Mouse (Mus musculus): ENCODE data around the gene Anks1b. TPM values are rescaled to one million over a fixed set of nuclear protein-coding genes. Genes with fewer than 3 reads are reported as not detected.

Gene Anks1b
- polyA plus RNA-seq, 1 experiment from 2014 or later: 52.2 TPM

DNA sequence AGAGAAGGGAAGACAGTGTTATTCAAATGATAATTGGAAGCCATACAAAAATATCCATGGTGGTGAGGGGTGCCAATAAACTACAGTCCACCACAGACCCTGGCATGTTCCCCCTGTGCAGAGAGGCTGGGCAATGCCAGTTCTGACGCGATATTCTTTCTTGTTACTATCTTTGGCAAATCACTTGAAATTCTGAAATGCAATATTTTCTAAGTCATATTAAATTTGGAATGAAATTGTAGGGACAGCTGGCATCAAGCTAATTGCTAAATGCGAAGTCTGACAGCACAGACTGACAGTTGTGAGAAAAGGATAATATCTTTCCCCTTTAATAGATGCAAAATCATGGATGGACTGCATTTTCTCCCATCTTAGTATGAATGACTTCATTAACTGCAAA, 103.3 kb downstream of the Anks1b start:
- no peak for ATAC-seq (ENCODE audit: low FRiP score)
- no peaks in the 10 kb centered on the region for H3K27me3 ChIP-seq
- no peak overlapping the region for H3K4me3 ChIP-seq
- no peak overlapping the region for H3K4me2 ChIP-seq
- no peaks in the 10 kb centered on the region for H3K9me3 ChIP-seq
- H3K9ac ChIP-seq: no peak overlapping the region
- H3K36me3 ChIP-seq: no peaks in the 10 kb centered on the region
- H3K27ac ChIP-seq: no peak overlapping the region
- WGBS: 90% methylated on average over 3 of the region's 3 CpGs
- no peaks in the 10 kb centered on the region for H3K4me1 ChIP-seq (replicated peaks)

DNA sequence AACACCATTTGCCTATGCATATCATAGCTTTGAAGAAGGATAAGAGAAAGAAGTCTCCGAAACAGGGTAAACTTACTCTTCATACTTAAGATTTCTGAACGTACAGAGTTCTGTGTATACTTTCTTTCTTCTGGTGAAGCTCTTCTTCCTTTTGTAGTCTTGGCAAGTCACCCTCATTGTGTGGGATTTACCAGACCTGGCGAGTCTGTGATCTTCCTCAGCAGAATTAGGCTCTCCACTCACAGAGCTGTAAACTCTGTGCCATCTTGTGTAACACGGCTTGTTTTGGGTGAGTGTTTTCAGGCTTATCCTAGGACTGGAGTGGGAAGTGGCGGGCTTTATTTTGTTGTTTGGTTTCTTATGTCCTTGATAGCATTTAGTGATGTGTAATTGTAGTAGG, 120.9 kb downstream of the Anks1b start:
- H3K9ac ChIP-seq: no peak overlapping the region
- no peak for ATAC-seq (ENCODE audit: low FRiP score)
- 90% methylated on average over 5 of the region's 5 CpGs for WGBS

DNA sequence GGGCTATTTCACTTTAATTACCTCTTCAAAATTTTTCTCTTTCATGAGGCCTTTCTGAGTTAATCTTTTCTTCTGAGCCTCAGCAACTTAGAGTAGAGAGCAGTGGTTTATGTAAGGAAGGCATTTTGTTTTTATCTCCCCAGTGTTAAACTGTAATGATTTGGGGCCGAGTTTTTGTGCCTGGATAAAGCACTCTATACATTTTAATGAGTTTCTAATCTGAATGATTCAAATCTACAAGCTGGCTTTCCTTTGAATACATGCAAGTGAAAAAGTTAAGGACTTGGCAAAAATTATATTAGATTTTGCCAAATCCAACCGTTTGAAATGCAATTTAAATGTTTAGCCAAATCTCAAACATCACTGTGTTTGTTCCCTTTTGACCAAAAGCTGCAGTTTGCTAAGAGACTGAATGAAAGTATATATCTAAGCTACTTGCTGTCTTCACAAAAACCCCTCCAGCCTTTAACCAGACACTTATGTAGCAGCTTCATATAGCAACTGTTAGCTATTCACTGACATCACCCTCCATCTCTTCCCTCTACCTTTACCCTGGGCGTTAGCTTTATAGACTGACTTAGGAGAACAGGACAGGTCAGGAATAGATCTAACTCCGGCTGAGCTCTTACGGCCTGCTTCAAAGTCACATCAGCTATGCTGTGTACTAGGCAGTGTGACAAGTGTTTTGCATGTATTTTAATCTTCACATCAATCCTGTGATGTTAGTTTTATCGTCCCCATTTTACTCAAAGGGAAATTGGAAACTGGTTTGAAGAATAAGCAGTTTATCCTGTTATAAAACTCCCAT, 122.5 kb downstream of the Anks1b start:
- WGBS: 80% methylated on average over 6 of the region's 6 CpGs
- Histone ChIP-seq H3K9ac (no peak overlapping the region), H3K4me2 (no peak overlapping the region), H3K4me1 (replicated peaks) (no peaks in the 10 kb centered on the region), H3K4me3 (no peak overlapping the region), H3K27me3 (no peaks in the 10 kb centered on the region), H3K27ac (no peak overlapping the region), H3K36me3 (no peaks in the 10 kb centered on the region), H3K9me3 (no peaks in the 10 kb centered on the region)
- ATAC-seq (ENCODE audit: low FRiP score): no peak

More for the DNA sequence above, 120.9 kb downstream of the Anks1b start:
- Histone ChIP-seq H3K4me1 (replicated peaks) (no peaks in the 10 kb centered on the region), H3K36me3 (no peaks in the 10 kb centered on the region), H3K27me3 (no peaks in the 10 kb centered on the region), H3K27ac (no peak overlapping the region), H3K4me2 (no peak overlapping the region), H3K9me3 (no peaks in the 10 kb centered on the region), H3K4me3 (no peak overlapping the region)

DNA sequence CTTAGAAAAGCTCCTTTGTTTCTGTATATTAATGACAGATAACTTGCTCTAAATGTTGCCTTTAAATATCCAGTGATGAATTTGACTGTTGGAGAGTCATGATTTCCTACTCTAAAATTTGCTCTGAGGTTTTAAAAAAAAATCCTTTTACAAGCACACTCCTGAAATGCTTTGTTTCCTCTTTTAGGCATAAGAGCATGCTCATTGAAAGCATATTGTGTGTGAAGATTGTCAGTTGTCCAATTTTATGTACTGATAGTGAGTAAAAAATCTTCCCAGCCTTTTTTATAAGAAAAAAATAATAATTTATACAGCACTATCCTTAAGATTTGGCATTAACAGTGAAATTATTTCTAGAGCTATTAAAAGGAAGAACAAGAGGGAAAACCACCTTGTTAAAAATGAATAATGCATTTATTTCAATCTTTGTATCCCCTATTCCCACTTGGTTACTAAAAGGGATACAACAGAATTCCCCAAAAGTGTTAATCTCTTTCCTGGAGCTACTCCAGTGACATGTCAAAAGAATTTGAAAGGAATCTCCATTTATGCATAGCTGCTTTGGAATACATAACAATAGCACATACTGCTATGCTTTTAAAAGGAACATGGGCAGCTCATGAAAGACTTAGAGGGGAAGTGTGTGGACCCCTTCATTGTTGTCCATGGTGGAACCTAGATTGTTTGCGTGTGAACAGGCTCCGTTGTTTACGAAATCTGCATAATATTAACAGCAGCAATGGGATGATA, 130.8 kb downstream of the Anks1b start:
- Histone ChIP-seq H3K9me3 (no peaks in the 10 kb centered on the region), H3K4me3 (no peak overlapping the region), H3K27me3 (no peaks in the 10 kb centered on the region), H3K4me1 (replicated peaks) (no peaks in the 10 kb centered on the region), H3K27ac (0 out of 2 replicates have a peak overlapping the region, but pooled peaks have one; percentile 12), H3K4me2 (no peak overlapping the region), H3K36me3 (no peaks in the 10 kb centered on the region), H3K9ac (no peak overlapping the region)
- WGBS: 64% methylated on average over 3 of the region's 3 CpGs
- no peak for ATAC-seq (ENCODE audit: low FRiP score)

GRCm38 (mm10) chr10:90004882-90005281, 131.6 kb downstream of the Anks1b start:
- Histone ChIP-seq H3K27ac (no peak overlapping the region), H3K9ac (no peak overlapping the region), H3K4me1 (replicated peaks) (no peaks in the 10 kb centered on the region), H3K9me3 (no peaks in the 10 kb centered on the region), H3K36me3 (no peaks in the 10 kb centered on the region), H3K4me2 (no peak overlapping the region), H3K4me3 (no peak overlapping the region), H3K27me3 (no peaks in the 10 kb centered on the region)
- WGBS: 93% methylated on average over 9 of the region's 9 CpGs
- ATAC-seq (ENCODE audit: low FRiP score): no peak

GRCm38 (mm10) chr10:90033037-90033436, 159.7 kb downstream of the Anks1b start:
- no peak overlapping the region for H3K4me2 ChIP-seq
- WGBS: 83% methylated on average over 14 of the region's 14 CpGs
- no peak overlapping the region for H3K27ac ChIP-seq
- no peaks in the 10 kb centered on the region for H3K9me3 ChIP-seq
- no peaks in the 10 kb centered on the region for H3K27me3 ChIP-seq
- ATAC-seq (ENCODE audit: low FRiP score): no peak
- H3K9ac ChIP-seq: no peak overlapping the region
- no peaks in the 10 kb centered on the region for H3K4me1 ChIP-seq (replicated peaks)
- no peaks in the 10 kb centered on the region for H3K36me3 ChIP-seq
- no peak overlapping the region for H3K4me3 ChIP-seq

DNA sequence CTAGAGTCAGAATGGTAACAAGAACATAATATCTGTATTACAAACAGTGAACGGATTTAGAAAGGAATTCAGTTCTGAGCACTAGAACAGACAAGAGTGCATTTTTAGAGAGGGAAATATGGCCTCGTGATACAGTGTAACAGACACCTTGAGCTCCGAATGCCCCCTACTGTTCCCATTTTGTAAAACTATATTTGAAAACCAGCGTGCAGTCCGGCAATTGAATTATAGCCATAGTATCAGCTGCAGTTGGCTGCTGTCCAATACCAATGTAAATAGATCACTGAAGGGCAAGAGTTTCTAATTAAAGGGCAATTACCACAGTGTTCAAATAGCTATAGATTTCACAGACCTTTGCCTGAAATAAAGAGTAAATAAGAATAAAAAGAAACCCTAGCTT, 170.0 kb downstream of the Anks1b start:
- H3K9me3 ChIP-seq: no peaks in the 10 kb centered on the region
- no peaks in the 10 kb centered on the region for H3K36me3 ChIP-seq
- H3K4me2 ChIP-seq: no peak overlapping the region
- H3K9ac ChIP-seq: no peak overlapping the region
- peak; percentile 61; the same call in 1 of the 2 replicates for ATAC-seq (ENCODE audit: low FRiP score)
- H3K4me1 ChIP-seq (replicated peaks): peaks cover 3% of the 10 kb centered on the region
- WGBS: 30% methylated on average over 5 of the region's 5 CpGs
- no peak overlapping the region for H3K27ac ChIP-seq
- no peaks in the 10 kb centered on the region for H3K27me3 ChIP-seq
- no peak overlapping the region for H3K4me3 ChIP-seq

- Histone ChIP-seq H3K36me3 (no peaks in the 10 kb centered on the region), H3K9me3 (no peaks in the 10 kb centered on the region), H3K9ac (no peak overlapping the region), H3K27me3 (no peaks in the 10 kb centered on the region), H3K27ac (no peak overlapping the region), H3K4me2 (no peak overlapping the region), H3K4me1 (replicated peaks) (peaks cover 3% of the 10 kb centered on the region), H3K4me3 (no peak overlapping the region)
- no peak for ATAC-seq (ENCODE audit: low FRiP score)
- 47% methylated on average over 2 of the region's 2 CpGs for WGBS
Measured at GRCm38 (mm10) chr10:90043773-90044172, 170.5 kb downstream of the Anks1b start.

GRCm38 (mm10) chr10:90044229-90044628, 170.9 kb downstream of the Anks1b start:
- Histone ChIP-seq H3K4me1 (replicated peaks) (peaks cover 3% of the 10 kb centered on the region), H3K4me3 (no peak overlapping the region), H3K27me3 (no peaks in the 10 kb centered on the region), H3K9ac (no peak overlapping the region), H3K27ac (no peak overlapping the region), H3K36me3 (no peaks in the 10 kb centered on the region), H3K9me3 (no peaks in the 10 kb centered on the region), H3K4me2 (no peak overlapping the region)
- 86% methylated on average over 8 of the region's 8 CpGs for WGBS
- ATAC-seq (ENCODE audit: low FRiP score): 0 out of 2 replicates have a peak, but pooled peaks have one; percentile 53

DNA sequence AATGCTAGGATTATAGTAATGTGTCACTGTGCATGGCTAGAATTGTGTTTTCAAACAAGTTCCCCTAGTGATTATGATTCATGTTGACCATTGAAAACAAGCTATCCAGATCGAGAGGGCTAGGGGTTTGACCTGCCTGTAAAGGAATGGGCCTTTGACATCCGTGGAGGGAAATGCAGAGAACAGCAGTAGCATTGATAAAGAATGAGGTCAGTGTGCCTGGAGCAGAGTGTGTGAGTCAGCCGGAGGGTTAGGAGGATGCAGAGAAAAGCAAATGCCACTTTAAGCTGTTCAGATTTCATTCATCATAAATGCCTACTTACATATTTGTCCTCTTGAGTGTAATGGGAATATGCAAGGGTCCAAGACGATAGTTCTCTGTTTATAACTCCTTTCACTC, 195.3 kb downstream of the Anks1b start:
- no peak overlapping the region for H3K27ac ChIP-seq
- H3K9ac ChIP-seq: no peak overlapping the region
- WGBS: 79% methylated on average over 4 of the region's 4 CpGs
- no peak overlapping the region for H3K4me2 ChIP-seq
- H3K27me3 ChIP-seq: no peaks in the 10 kb centered on the region
- no peak overlapping the region for H3K4me3 ChIP-seq
- no peaks in the 10 kb centered on the region for H3K9me3 ChIP-seq
- no peak for ATAC-seq (ENCODE audit: low FRiP score)
- no peaks in the 10 kb centered on the region for H3K36me3 ChIP-seq
- H3K4me1 ChIP-seq (replicated peaks): no peaks in the 10 kb centered on the region

DNA sequence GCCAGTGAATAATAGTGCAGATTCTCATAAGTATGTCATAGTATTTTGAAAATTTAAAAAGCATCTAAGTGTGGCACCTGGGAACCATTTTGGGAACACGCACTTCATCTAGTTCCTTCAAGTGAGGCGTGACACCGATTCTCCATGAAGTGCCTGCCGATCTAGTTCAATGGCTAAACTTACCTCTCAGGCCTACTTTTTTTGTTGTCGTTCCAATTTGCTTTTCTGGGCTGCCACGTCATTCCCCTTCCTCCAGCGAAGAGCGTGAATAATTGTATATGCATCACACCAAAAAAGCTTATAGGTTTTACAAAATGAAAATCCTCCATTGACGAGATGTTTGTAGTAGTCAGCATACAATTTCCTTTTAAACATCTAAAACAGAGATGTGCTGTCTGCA, 204.6 kb downstream of the Anks1b start:
- ATAC-seq (ENCODE audit: low FRiP score): no peak

DNA sequence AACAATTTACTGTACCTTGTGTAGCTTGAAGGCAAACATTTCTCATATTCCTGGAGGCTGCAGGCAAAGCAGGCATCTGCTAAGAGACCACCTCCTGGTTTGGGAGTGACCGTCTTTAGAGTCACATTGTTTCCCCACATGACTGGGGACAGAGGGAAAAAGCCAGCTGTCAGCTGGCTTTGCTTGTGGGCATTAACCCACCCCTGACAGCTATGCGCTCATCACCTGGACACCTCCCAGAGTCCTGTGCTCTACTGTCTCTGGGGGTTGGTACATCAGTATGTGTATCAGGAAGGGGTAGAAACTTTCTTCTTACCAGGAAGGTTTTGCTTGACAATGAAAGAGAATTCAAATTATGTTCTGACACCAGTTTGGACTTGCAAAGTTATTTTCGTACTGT, 207.8 kb downstream of the Anks1b start:
- 44% methylated on average over 3 of the region's 3 CpGs for WGBS
- Histone ChIP-seq H3K9ac (no peak overlapping the region), H3K4me1 (replicated peaks) (no peaks in the 10 kb centered on the region), H3K27ac (no peak overlapping the region), H3K27me3 (no peaks in the 10 kb centered on the region), H3K4me2 (no peak overlapping the region), H3K36me3 (0 out of 2 replicates have a peak, but pooled peaks cover 4% of the 10 kb centered on the region), H3K4me3 (no peak overlapping the region), H3K9me3 (no peaks in the 10 kb centered on the region)
- no peak for ATAC-seq (ENCODE audit: low FRiP score)

More for the DNA sequence above, 204.6 kb downstream of the Anks1b start:
- Histone ChIP-seq H3K36me3 (0 out of 2 replicates have a peak, but pooled peaks cover 4% of the 10 kb centered on the region), H3K27ac (no peak overlapping the region), H3K4me3 (no peak overlapping the region), H3K9me3 (no peaks in the 10 kb centered on the region), H3K4me2 (no peak overlapping the region), H3K27me3 (no peaks in the 10 kb centered on the region), H3K4me1 (replicated peaks) (no peaks in the 10 kb centered on the region), H3K9ac (no peak overlapping the region)
- WGBS: 83% methylated on average over 9 of the region's 9 CpGs

All from hindbrain, embryonic 13.5 days (tissue).